Mouse (Mus musculus) liver, embryonic 16.5 days (tissue): ENCODE results near the gene Ift22. TPM values are rescaled to one million over a fixed set of nuclear protein-coding genes. Genes with fewer than 3 reads are reported as not detected.
"Not testable (repeated sequence)": the region's sequence is repeated elsewhere in the genome, so short reads cannot be mapped to it uniquely, and the experiment has no call there.

Source experiments
- ATAC-seq: fragments of 200-750 bp; cut with Nextera tagmentation; 2 replicates; pipeline ENCODE4 v1.8.0; 2017; ENCODE audit warnings: low read depth, mild to moderate bottlenecking, moderate number of reproducible peaks, moderate library complexity
- H3K27ac ChIP-seq: fragments of 300-500 bp; sonication (generic); 2 replicates; pipeline ENCODE4 v1.5.1; 2014; ENCODE audit warnings: mild to moderate bottlenecking, low read length
- H3K27me3 ChIP-seq: fragments of 300-500 bp; sonication (generic); 2 replicates; pipeline ENCODE4 v1.6.1; 2014; ENCODE audit warnings: low read depth, low read length, mixed read lengths; ENCODE audit not compliant: control insufficient read depth, insufficient read depth
- H3K36me3 ChIP-seq: fragments of 300-500 bp; sonication (generic); 2 replicates; pipeline ENCODE4 v1.6.1; 2014; ENCODE audit warnings: mild to moderate bottlenecking; ENCODE audit not compliant: control insufficient read depth, insufficient read depth
- H3K4me1 ChIP-seq: fragments of 300-500 bp; sonication (generic); 2 replicates; pipeline ENCODE4 v1.6.1; 2014; ENCODE audit warnings: low read depth, low read length, mixed read lengths; ENCODE audit not compliant: control insufficient read depth
- H3K4me2 ChIP-seq: fragments of 300-500 bp; sonication (generic); 2 replicates; pipeline ENCODE4 v1.6.1; 2014; ENCODE audit warnings: low read depth, low read length, mixed read lengths
- H3K4me3 ChIP-seq: fragments of 300-500 bp; sonication (generic); 2 replicates; pipeline ENCODE4 v1.5.1; 2014; ENCODE audit warnings: low read depth, mild to moderate bottlenecking, low read length
- H3K9ac ChIP-seq: fragments of 300-500 bp; sonication (generic); 2 replicates; pipeline ENCODE4 v1.6.1; 2014; ENCODE audit warnings: low read depth, low read length
- H3K9me3 ChIP-seq: fragments of 300-500 bp; sonication (generic); replicated peaks from 2 replicates; pipeline ENCODE4 v1.6.1; 2016; ENCODE audit warnings: low read length; ENCODE audit not compliant: control insufficient read depth
- WGBS: fragments of 180-500 bp; shearing (Covaris S2); extraction: QIAGEN DNeasy Blood & Tissue Kit; methylation state at CpG from one replicate; pipeline ENCODE4 v1.1.7; 2014; ENCODE audit not compliant: insufficient replicate concordance; 5-methylcytosine and 5-hydroxymethylcytosine counted together
- polyA plus RNA-seq: library from polyadenylated mRNA; unstranded; fragments of >200 nt; fragmentation: Nextera tagmentation; extraction: Ambion mirVana; gene quantifications from 2 replicates; pipeline ENCODE4 v1.2.1, GENCODE M21; 2015

The Ift22 gene
- polyA plus RNA-seq, 1 experiment from 2014 or later: 7.6 TPM

GRCm38 (mm10) chr5:136939284-136939683 is 31.3 kb downstream of the Ift22 start:
- Histone ChIP-seq H3K9ac (no peak overlapping the region), H3K27ac (no peak overlapping the region), H3K4me3 (no peak overlapping the region), H3K4me2 (no peak overlapping the region), H3K4me1 (no peaks in the 10 kb centered on the region), H3K36me3 (no peaks in the 10 kb centered on the region), H3K27me3 (no peaks in the 10 kb centered on the region), H3K9me3 (no peaks in the 10 kb centered on the region)
- ATAC-seq: no peak
- WGBS: 53% methylated on average over 7 of the region's 7 CpGs

DNA sequence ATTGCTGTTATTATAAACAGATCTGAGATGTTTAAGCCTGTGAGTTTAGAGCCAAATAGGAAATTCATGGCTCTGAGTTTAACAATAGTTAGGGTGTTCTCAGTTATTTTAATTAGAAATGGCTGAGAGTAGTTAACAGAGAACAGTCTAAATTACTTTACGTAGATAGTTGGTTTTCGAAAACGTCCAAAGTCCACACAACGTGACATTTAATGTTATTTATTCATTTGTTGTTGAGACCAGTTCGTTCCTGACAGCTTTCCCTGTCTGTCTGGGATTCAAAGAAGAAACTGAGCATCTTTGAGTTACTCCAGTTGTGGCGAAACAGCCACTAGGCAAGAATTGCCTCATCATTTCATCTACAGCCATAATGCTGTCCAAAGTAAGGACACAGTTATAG is 32.1 kb downstream of the Ift22 start:
- 70% methylated on average over 6 of the region's 6 CpGs for WGBS
- not testable (repeated sequence) for H3K36me3 ChIP-seq, H3K27ac ChIP-seq, H3K9ac ChIP-seq, H3K4me3 ChIP-seq, ATAC-seq, H3K4me1 ChIP-seq, H3K4me2 ChIP-seq, H3K9me3 ChIP-seq, H3K27me3 ChIP-seq

DNA sequence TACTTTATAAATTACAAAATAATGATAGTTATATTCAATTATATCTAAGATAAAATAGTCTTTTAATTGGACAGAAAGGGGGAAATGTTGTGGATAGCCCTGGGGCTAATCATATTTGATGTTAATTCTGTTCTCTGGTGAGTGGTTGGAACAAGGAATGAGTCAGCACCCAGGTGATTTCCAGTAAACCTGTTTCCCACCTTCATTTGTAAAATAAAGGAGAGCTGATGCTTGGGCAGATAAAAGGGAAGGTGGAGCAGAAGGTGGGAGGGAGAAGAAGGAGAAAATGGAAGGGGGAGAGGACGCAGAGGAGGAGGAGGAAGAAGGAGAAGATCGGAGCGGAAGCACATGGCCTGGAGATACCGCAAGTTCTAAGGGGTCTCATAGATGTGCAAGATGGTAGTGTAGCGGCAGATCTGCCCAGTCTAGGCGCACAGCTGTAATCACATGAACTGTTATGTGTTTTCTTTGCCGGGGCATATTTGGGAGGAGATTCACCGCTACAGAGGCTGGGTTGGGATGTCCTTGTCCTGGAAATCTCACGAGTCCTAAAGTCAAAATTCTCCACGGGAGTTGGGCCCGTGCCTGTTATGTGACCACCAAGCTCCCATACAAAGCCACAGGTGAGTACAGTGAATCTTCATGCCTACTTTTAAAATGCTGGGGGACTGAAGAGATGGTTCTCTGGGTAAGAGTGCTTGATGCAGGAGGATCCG is 33.1 kb downstream of the Ift22 start:
- 69% methylated on average over 12 of the region's 12 CpGs for WGBS
- H3K4me2 ChIP-seq: no peak overlapping the region
- no peaks in the 10 kb centered on the region for H3K4me1 ChIP-seq
- no peak overlapping the region for H3K9ac ChIP-seq
- H3K36me3 ChIP-seq: no peaks in the 10 kb centered on the region
- H3K4me3 ChIP-seq: no peak overlapping the region
- no peak overlapping the region for H3K27ac ChIP-seq
- no peak for ATAC-seq
- H3K9me3 ChIP-seq: no peaks in the 10 kb centered on the region
- H3K27me3 ChIP-seq: no peaks in the 10 kb centered on the region

GRCm38 (mm10) chr5:136942781-136943180 is 34.8 kb downstream of the Ift22 start:
- Histone ChIP-seq H3K27ac (no peak overlapping the region), H3K9ac (no peak overlapping the region), H3K36me3 (no peaks in the 10 kb centered on the region), H3K9me3 (no peaks in the 10 kb centered on the region), H3K4me1 (no peaks in the 10 kb centered on the region), H3K27me3 (no peaks in the 10 kb centered on the region), H3K4me2 (no peak overlapping the region), H3K4me3 (no peak overlapping the region)
- ATAC-seq: no peak
- 61% methylated on average over 3 of the region's 3 CpGs for WGBS

DNA sequence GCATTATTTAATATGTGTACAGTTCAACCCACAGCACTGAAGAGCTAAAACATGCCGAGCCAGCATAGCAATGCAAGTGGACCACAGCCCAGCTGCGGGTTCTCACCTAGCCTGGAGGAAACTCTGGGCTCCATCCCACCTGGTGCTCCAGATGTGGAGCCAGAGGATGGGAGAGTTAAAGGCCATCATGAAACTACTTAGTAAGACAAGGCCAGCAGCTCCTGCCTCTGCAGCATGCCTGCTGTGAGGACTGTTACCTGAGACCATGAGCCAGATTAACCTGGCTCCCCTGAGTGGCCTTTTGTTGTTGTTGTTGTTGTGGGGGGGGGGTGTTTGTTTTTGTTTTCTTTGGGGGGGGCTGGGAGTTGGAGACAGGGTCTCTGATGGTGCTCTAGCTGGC is 35.4 kb downstream of the Ift22 start:
- ATAC-seq: no peak
- no peak overlapping the region for H3K4me2 ChIP-seq
- H3K9me3 ChIP-seq: no peaks in the 10 kb centered on the region
- no peaks in the 10 kb centered on the region for H3K36me3 ChIP-seq
- H3K4me3 ChIP-seq: no peak overlapping the region
- no peak overlapping the region for H3K27ac ChIP-seq
- no peak overlapping the region for H3K9ac ChIP-seq
- no peaks in the 10 kb centered on the region for H3K27me3 ChIP-seq
- H3K4me1 ChIP-seq: no peaks in the 10 kb centered on the region
- 65% methylated on average over 2 of the region's 2 CpGs for WGBS

DNA sequence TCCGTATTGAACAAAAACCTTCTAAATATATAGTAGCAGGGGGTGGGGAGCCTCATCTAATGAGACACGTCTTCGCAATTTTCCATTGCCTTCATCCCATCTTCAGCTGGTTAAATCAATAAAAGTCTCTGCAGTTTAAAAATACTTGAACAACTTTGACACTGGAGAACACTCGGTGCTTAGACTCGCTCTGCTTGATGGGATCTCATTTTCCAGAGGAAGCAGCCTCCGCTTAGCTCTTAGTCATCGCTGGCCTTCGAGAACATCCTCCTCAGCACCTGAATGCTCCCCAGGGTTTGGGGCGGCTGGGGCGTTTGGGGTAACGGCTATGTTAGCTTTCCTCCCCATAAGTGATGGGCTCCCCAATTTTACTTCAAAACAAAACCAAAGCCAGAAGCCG is 37.1 kb downstream of the Ift22 start:
- no peak overlapping the region for H3K4me3 ChIP-seq
- no peak overlapping the region for H3K4me2 ChIP-seq
- no peak overlapping the region for H3K9ac ChIP-seq
- ATAC-seq: no peak
- no peaks in the 10 kb centered on the region for H3K36me3 ChIP-seq
- H3K27me3 ChIP-seq: no peaks in the 10 kb centered on the region
- 68% methylated on average over 12 of the region's 12 CpGs for WGBS
- H3K9me3 ChIP-seq: no peaks in the 10 kb centered on the region
- no peaks in the 10 kb centered on the region for H3K4me1 ChIP-seq
- H3K27ac ChIP-seq: no peak overlapping the region

- Histone ChIP-seq H3K4me2 (no peak overlapping the region), H3K9me3 (no peaks in the 10 kb centered on the region), H3K27ac (no peak overlapping the region), H3K4me3 (no peak overlapping the region), H3K9ac (no peak overlapping the region), H3K27me3 (no peaks in the 10 kb centered on the region), H3K36me3 (no peaks in the 10 kb centered on the region), H3K4me1 (peaks cover 4% of the 10 kb centered on the region)
- ATAC-seq: no peak
Measured at GRCm38 (mm10) chr5:136947874-136948273, 39.9 kb downstream of the Ift22 start.

GRCm38 (mm10) chr5:136949551-136950336 is 41.8 kb downstream of the Ift22 start:
- H3K27ac ChIP-seq, ATAC-seq, H3K36me3 ChIP-seq, H3K4me3 ChIP-seq, H3K27me3 ChIP-seq, H3K9ac ChIP-seq, H3K4me2 ChIP-seq, H3K9me3 ChIP-seq: not testable (repeated sequence)
- H3K4me1 ChIP-seq: peaks cover 14% of the 10 kb centered on the region
- WGBS: 67% methylated on average over 14 of the region's 14 CpGs

DNA sequence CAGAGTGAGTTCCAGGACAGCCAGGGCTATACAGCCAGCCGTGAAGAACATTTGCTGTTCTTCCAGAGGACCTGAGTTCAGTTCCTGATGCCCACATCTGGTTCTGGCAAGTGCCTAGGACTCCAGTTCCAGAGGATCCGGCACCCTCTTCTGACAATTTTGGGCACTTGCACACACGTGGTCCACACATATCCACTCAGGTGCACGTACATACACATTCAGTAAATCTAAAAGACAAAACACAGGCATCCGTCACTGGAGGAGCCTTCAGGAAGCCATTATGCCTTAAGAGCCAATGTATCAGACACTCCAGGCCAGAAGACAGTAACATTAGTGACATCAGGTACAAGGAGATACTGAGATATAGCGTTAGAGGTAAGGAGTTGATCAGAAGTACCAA is 42.6 kb downstream of the Ift22 start:
- Histone ChIP-seq H3K9me3 (no peaks in the 10 kb centered on the region), H3K36me3 (no peaks in the 10 kb centered on the region), H3K27me3 (no peaks in the 10 kb centered on the region), H3K4me3 (no peak overlapping the region), H3K4me1 (peaks cover 14% of the 10 kb centered on the region), H3K9ac (no peak overlapping the region), H3K27ac (no peak overlapping the region), H3K4me2 (no peak overlapping the region)
- WGBS: 72% methylated on average over 6 of the region's 6 CpGs
- ATAC-seq: no peak
